Mouse (Mus musculus) erythroblast, embryonic 14.5 days (primary cell): Measurements from ENCODE around the gene 4930524J08Rik.

Source experiments
- GATA1 ChIP-seq: IDR thresholded peaks from 2 replicates; pipeline ENCODE4 v1.6.1; 2012; ENCODE audit warnings: low read length, inconsistent platforms, mixed read lengths
- TAL1 ChIP-seq: IDR thresholded peaks from 3 replicates; pipeline ENCODE4 v1.6.1; 2012; ENCODE audit warnings: low read length, inconsistent platforms, mixed read lengths

GRCm38 (mm10) chr5:99973941-99974340 lies 4.9 kb upstream of the 4930524J08Rik start:
- TF ChIP-seq TAL1 (no peak), GATA1 (no peak)
